Mouse (Mus musculus): ENCODE data around the gene Lck. TPM values are rescaled to one million over a fixed set of nuclear protein-coding genes. Genes with fewer than 3 reads are reported as not detected.

The Lck gene
- polyA plus RNA-seq, 1 experiment = 0.68 TPM

DNA sequence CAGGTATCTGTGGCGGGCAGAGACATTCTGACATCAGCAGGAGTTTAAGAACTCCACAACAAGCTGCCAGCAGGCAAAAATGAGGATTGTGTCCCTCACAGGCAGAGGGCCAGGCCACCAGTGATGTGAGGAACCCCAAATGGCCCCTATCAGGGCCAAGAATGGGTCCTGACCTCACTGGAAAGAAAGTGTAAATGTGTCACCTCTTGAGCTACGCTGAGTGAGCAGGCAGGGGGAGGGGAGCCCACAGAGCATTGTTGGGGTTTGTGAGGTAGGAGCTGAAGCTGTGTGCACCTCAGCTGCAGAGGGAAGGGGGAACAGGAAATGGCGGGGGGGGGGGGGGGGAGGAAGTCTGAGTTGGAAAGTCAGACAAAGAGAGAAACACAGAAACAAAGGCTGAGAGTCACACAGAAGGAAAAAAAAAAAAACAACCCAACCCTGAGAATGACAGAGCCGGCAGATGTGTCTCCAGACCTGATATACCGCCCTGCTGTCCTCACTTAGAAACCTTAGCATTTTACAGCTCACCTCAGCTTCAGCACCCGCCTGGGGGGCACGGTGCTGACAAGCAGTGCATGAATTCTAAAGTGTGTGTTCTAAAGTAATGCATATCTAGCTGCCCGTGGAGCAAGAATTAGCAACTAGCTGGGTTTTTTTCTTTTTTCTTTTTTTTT is 1.9 kb upstream of the Lck start:
- peaks cover 34% of the 10 kb centered on the region for H3K4me1 ChIP-seq (ENCODE audit: control insufficient read depth, insufficient read depth, low read length)
- no peak overlapping the region for H3K4me3 ChIP-seq (ENCODE audit: insufficient read depth, low read length)
- TF ChIP-seq POLR2A (IDR thresholded peaks at IDR 0.05; ENCODE audit: borderline replicate concordance, low read depth, low read length) (no peak), CTCF (IDR thresholded peaks at IDR 0.05; ENCODE audit: low read depth, low read length) (no peak)
- peak overlapping the region; percentile 57 for H3K27ac ChIP-seq (ENCODE audit: insufficient read depth, low read depth, low read length)

DNA sequence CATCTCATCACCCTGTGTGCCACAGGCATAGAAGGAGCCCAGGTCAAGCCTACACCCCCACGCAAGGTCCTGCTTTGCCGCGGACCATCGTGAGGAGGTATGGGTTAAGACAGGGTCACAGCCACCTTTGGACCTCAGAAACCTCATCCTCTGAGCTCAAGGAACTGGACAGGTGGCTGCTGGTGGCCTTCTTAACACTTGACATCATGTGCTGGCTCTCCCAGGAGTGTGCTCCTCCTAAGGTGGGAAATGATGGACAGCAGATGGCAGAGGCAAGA is 409 bp downstream of the Lck start:
- Histone ChIP-seq H3K4me1 (ENCODE audit: control insufficient read depth, insufficient read depth, low read length) (peaks cover 16% of the 10 kb centered on the region), H3K4me3 (ENCODE audit: insufficient read depth, low read length) (no peak overlapping the region), H3K27ac (ENCODE audit: insufficient read depth, low read depth, low read length) (no peak overlapping the region)
- TF ChIP-seq CTCF (IDR thresholded peaks at IDR 0.05; ENCODE audit: low read depth, low read length) = no peak

DNA sequence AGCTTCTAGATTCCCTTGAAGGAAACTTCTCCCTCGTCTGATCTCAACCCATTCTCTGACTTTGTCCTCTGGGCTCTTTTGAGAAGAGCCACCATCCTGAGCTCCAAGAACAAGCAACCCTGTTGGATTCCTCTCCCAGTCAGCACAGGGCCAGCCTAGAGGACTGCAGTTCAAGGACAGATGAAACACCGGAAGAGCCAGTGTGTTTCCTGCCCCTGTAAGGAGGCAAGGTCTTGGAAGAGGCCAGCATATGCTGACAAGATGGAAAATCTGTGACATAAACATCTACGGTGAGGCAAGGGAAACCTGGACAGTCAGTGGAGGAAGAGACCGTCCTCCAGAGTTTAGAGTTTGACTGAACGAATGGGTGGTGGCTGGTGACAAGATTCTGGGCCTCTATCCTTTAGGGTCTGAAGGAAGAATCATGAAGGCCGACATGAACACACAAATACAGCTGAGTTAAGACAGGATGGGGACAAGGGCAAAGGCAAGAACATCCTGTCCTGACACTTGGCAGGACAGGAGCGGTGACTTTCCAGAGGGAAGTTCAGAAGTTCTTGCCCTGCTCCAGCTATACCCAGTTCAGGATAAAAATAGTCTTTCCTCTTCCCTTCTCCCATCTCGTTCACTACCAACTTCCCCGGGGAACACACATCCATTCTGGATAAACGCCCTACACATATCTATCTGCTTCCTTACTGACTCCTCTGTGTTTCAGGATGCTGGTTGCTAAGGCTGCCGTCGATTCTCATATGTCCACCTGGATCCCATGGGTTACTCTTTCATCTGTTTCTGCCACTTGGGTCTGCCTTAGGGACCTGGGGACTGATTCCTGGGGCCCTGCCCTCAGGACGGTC is 977 bp downstream of the Lck start:
- TF ChIP-seq POLR2A (IDR thresholded peaks at IDR 0.05; ENCODE audit: borderline replicate concordance, low read depth, low read length) = no peak
- no peak for TF ChIP-seq CTCF (IDR thresholded peaks at IDR 0.05; ENCODE audit: low read depth, low read length)
- H3K4me3 ChIP-seq (ENCODE audit: insufficient read depth, low read length) = no peak overlapping the region
- H3K27ac ChIP-seq (ENCODE audit: insufficient read depth, low read depth, low read length) = no peak overlapping the region
- H3K4me1 ChIP-seq (ENCODE audit: control insufficient read depth, insufficient read depth, low read length) = peaks cover 12% of the 10 kb centered on the region

DNA sequence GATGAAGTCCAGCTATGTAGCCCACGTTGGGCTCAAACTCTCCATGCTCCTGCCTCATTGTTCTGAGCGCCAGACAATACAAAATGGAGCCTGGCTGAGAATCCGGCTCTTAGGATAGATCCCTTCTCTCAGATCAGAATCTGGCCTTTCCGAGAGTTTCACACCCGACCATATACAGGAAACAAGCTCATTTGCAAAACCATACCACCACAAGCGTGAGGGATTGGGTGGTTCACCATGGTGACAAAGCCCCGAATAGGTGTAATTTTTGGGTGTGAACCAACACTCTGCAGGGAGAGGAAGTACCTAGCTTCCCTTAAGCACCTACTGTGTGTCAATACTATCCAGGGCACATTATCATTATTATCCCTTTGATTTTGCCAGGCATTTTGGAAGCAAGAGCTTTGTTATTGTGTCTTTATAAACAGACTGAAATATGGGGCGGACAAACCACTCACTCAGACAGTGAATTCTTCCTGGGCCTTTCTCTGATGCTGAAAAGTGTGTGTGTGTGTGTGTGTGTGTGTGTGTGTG is 1.8 kb downstream of the Lck start:
- TF ChIP-seq CTCF (IDR thresholded peaks at IDR 0.05; ENCODE audit: low read depth, low read length) (no peak), POLR2A (IDR thresholded peaks at IDR 0.05; ENCODE audit: borderline replicate concordance, low read depth, low read length) (no peak)
- H3K4me1 ChIP-seq (ENCODE audit: control insufficient read depth, insufficient read depth, low read length) = peaks cover 6% of the 10 kb centered on the region
- no peak overlapping the region for H3K4me3 ChIP-seq (ENCODE audit: insufficient read depth, low read length)
- no peak overlapping the region for H3K27ac ChIP-seq (ENCODE audit: insufficient read depth, low read depth, low read length)

- H3K27ac ChIP-seq (ENCODE audit: insufficient read depth, low read depth, low read length) = no peak overlapping the region
- no peak for TF ChIP-seq CTCF (IDR thresholded peaks at IDR 0.05; ENCODE audit: low read depth, low read length)
- no peak overlapping the region for H3K4me3 ChIP-seq (ENCODE audit: insufficient read depth, low read length)
- peaks cover 2% of the 10 kb centered on the region for H3K4me1 ChIP-seq (ENCODE audit: control insufficient read depth, insufficient read depth, low read length)
Observed at GRCm38 (mm10) chr4:129570028-129570427, 3.4 kb downstream of the Lck start.

GRCm38 (mm10) chr4:129568366-129568765 is 5.1 kb downstream of the Lck start:
- H3K4me3 ChIP-seq (ENCODE audit: insufficient read depth, low read length) = no peak overlapping the region
- TF ChIP-seq CTCF (IDR thresholded peaks at IDR 0.05; ENCODE audit: low read depth, low read length) (no peak), POLR2A (IDR thresholded peaks at IDR 0.05; ENCODE audit: borderline replicate concordance, low read depth, low read length) (no peak)
- no peak overlapping the region for H3K27ac ChIP-seq (ENCODE audit: insufficient read depth, low read depth, low read length)
- H3K4me1 ChIP-seq (ENCODE audit: control insufficient read depth, insufficient read depth, low read length) = no peaks in the 10 kb centered on the region

DNA sequence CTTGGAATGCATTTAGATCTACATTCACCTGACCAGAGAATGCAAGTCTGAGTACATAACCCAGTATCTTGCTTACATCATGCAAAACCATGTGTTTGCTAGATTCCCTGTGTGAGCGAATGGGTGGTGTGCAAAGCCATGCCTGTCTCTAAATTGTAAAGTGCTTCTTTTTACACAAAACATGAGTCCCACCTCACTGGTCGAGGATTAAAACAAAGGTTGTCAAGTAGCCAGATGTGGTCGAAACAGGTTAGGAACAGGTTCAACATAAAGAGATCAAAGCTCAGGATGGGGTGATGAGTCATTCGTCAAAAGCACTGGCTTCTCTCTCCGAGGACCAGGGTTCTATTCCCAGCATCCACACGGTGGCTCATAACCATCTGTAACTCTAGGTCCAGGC is 8.3 kb downstream of the Lck start:
- Histone ChIP-seq H3K27ac (ENCODE audit: insufficient read depth, low read depth, low read length) (no peak overlapping the region), H3K4me1 (ENCODE audit: control insufficient read depth, insufficient read depth, low read length) (no peaks in the 10 kb centered on the region), H3K4me3 (ENCODE audit: insufficient read depth, low read length) (no peak overlapping the region)
- no peak for TF ChIP-seq POLR2A (IDR thresholded peaks at IDR 0.05; ENCODE audit: borderline replicate concordance, low read depth, low read length)
- TF ChIP-seq CTCF (IDR thresholded peaks at IDR 0.05; ENCODE audit: low read depth, low read length) = no peak

GRCm38 (mm10) chr4:129563718-129564117 is 9.7 kb downstream of the Lck start:
- TF ChIP-seq CTCF (IDR thresholded peaks at IDR 0.05; ENCODE audit: low read depth, low read length) = no peak
- TF ChIP-seq POLR2A (IDR thresholded peaks at IDR 0.05; ENCODE audit: borderline replicate concordance, low read depth, low read length) = no peak

GRCm38 (mm10) chr4:129561184-129561583 is 12.3 kb downstream of the Lck start:
- H3K4me1 ChIP-seq (ENCODE audit: control insufficient read depth, insufficient read depth, low read length) = peaks cover 6% of the 10 kb centered on the region
- TF ChIP-seq POLR2A (IDR thresholded peaks at IDR 0.05; ENCODE audit: borderline replicate concordance, low read depth, low read length) (no peak), CTCF (IDR thresholded peaks at IDR 0.05; ENCODE audit: low read depth, low read length) (no peak)
- no peak overlapping the region for H3K4me3 ChIP-seq (ENCODE audit: insufficient read depth, low read length)
- no peak overlapping the region for H3K27ac ChIP-seq (ENCODE audit: insufficient read depth, low read depth, low read length)

More at GRCm38 (mm10) chr4:129563718-129564117, 9.7 kb downstream of the Lck start:
- Histone ChIP-seq H3K4me1 (ENCODE audit: control insufficient read depth, insufficient read depth, low read length) (no peaks in the 10 kb centered on the region), H3K4me3 (ENCODE audit: insufficient read depth, low read length) (no peak overlapping the region), H3K27ac (ENCODE audit: insufficient read depth, low read depth, low read length) (no peak overlapping the region)

GRCm38 (mm10) chr4:129558321-129558955 is 15.0 kb downstream of the Lck start:
- Histone ChIP-seq H3K27ac (ENCODE audit: insufficient read depth, low read depth, low read length) (no peak overlapping the region), H3K4me1 (ENCODE audit: control insufficient read depth, insufficient read depth, low read length) (peaks cover 8% of the 10 kb centered on the region), H3K4me3 (ENCODE audit: insufficient read depth, low read length) (no peak overlapping the region)
- TF ChIP-seq POLR2A (IDR thresholded peaks at IDR 0.05; ENCODE audit: borderline replicate concordance, low read depth, low read length) = no peak

Measured in bone marrow macrophage, adult 2 months (primary cell).